Mouse (Mus musculus): ENCODE results near the gene Thada.
"Not testable (repeated sequence)": the region's sequence is repeated elsewhere in the genome, so short reads cannot be mapped to it uniquely, and the experiment has no call there.

Thada gene

GRCm38 (mm10) chr17:84226231-84226630 is 239.8 kb downstream of the Thada start:
- DNase-seq (ENCODE audit: low read depth, low spot score): no peak

- DNase-seq (ENCODE audit: low read depth, low spot score): no peak
These were observed 241.7 kb downstream of the Thada start for GRCm38 (mm10) chr17:84224217-84224887.

GRCm38 (mm10) chr17:84218841-84219240 is 247.2 kb downstream of the Thada start:
- DNase-seq (ENCODE audit: low read depth, low spot score): not testable (repeated sequence)

- no peak for DNase-seq (ENCODE audit: low read depth, low spot score)
These were observed 248.3 kb downstream of the Thada start for GRCm38 (mm10) chr17:84217696-84218095.

GRCm38 (mm10) chr17:84215264-84215960 is 250.6 kb downstream of the Thada start:
- no peak for DNase-seq (ENCODE audit: low read depth, low spot score)

- DNase-seq (ENCODE audit: low read depth, low spot score): no peak
These were observed 252.5 kb downstream of the Thada start for GRCm38 (mm10) chr17:84213464-84213863.

GRCm38 (mm10) chr17:84207611-84208010 is 258.4 kb downstream of the Thada start:
- DNase-seq (ENCODE audit: low read depth, low spot score): no peak

GRCm38 (mm10) chr17:84206239-84206638 is 259.8 kb downstream of the Thada start:
- no peak for DNase-seq (ENCODE audit: low read depth, low spot score)

GRCm38 (mm10) chr17:84204962-84205361 is 261.0 kb downstream of the Thada start:
- DNase-seq (ENCODE audit: low read depth, low spot score): no peak

GRCm38 (mm10) chr17:84203340-84203739 is 262.7 kb downstream of the Thada start:
- DNase-seq (ENCODE audit: low read depth, low spot score): no peak

- DNase-seq (ENCODE audit: low read depth, low spot score): no peak
These were observed 264.8 kb downstream of the Thada start for GRCm38 (mm10) chr17:84201183-84201582.

GRCm38 (mm10) chr17:84197912-84198344 is 268.1 kb downstream of the Thada start:
- no peak for DNase-seq (ENCODE audit: low read depth, low spot score)

GRCm38 (mm10) chr17:84196329-84196728 is 269.7 kb downstream of the Thada start:
- no peak for DNase-seq (ENCODE audit: low read depth, low spot score)

GRCm38 (mm10) chr17:84195835-84196234 is 270.2 kb downstream of the Thada start:
- no peak for DNase-seq (ENCODE audit: low read depth, low spot score)

GRCm38 (mm10) chr17:84195003-84195395 is 271.0 kb downstream of the Thada start:
- no peak for DNase-seq (ENCODE audit: low read depth, low spot score)

- DNase-seq (ENCODE audit: low read depth, low spot score): no peak
These were observed 271.6 kb downstream of the Thada start for GRCm38 (mm10) chr17:84194282-84195002.

- no peak for DNase-seq (ENCODE audit: low read depth, low spot score)
These were observed 272.6 kb downstream of the Thada start for GRCm38 (mm10) chr17:84193411-84193810.

GRCm38 (mm10) chr17:84191946-84192345 is 274.1 kb downstream of the Thada start:
- no peak for DNase-seq (ENCODE audit: low read depth, low spot score)

- no peak for DNase-seq (ENCODE audit: low read depth, low spot score)
These were observed 275.1 kb downstream of the Thada start for GRCm38 (mm10) chr17:84190885-84191284.

- no peak for DNase-seq (ENCODE audit: low read depth, low spot score)
These were observed 276.7 kb downstream of the Thada start for GRCm38 (mm10) chr17:84189127-84189854.

GRCm38 (mm10) chr17:84188374-84188961 is 277.5 kb downstream of the Thada start:
- no peak for DNase-seq (ENCODE audit: low read depth, low spot score)

All from brain, embryonic 18.5 days (tissue).